Mouse (Mus musculus) brain, embryonic 14.5 days (tissue): ENCODE data around the gene Atf6b.

Source experiments
- CTCF ChIP-seq: fragments of 200-500 bp; IDR thresholded peaks from 2 replicates; pipeline ENCODE4 v1.5.1; 2012; ENCODE audit warnings: inconsistent platforms, mild to moderate bottlenecking, moderate library complexity, borderline replicate concordance; ENCODE audit not compliant: insufficient read depth, insufficient read length; ENCODE audit errors: extremely low read depth
- POLR2A ChIP-seq: fragments of 200-500 bp; IDR thresholded peaks from 2 replicates; pipeline ENCODE4 v1.6.1; 2012; ENCODE audit warnings: mild to moderate bottlenecking, inconsistent platforms, borderline replicate concordance; ENCODE audit not compliant: poor library complexity, insufficient read depth, insufficient read length, severe bottlenecking; ENCODE audit errors: extremely low read depth

GRCm38 (mm10) chr17:34652985-34653384 is 6.0 kb downstream of the Atf6b start:
- no peak for TF ChIP-seq CTCF
- no peak for TF ChIP-seq POLR2A
